Mouse (Mus musculus) ES-Bruce4 (cell line): ENCODE measurements at regions not wholly inside any gene's neighbourhood (a gene's known extent, or its start where the extent isn't known, plus 50 kb on each side); places are given as distances from the start of the nearest gene placed in this dataset.

Experiments
- CTCF ChIP-seq: IDR thresholded peaks from one replicate; pipeline ENCODE4 v1.8.1; 2011; ENCODE audit warnings: low read depth, low read length
- EP300 ChIP-seq: IDR thresholded peaks from 2 replicates; pipeline ENCODE4 v1.6.1; 2011; ENCODE audit warnings: low read depth, low read length; ENCODE audit not compliant: insufficient read depth

GRCm38 (mm10) chr9:68162813-68163570 is 322.8 kb downstream of the Vps13c start:
- TF ChIP-seq CTCF (no peak), EP300 (no peak)
